Mouse (Mus musculus) CH12.LX (cell line): Measurements from ENCODE around the gene Clmp.

ENCODE experiments used
- BHLHE40 ChIP-seq: IDR thresholded peaks from 2 replicates; pipeline ENCODE4 v1.6.1; 2011; ENCODE audit warnings: mild to moderate bottlenecking, low read depth, low read length, improper control_type of control experiment
- GABPA ChIP-seq: IDR thresholded peaks from 2 replicates; pipeline ENCODE4 v1.6.1; 2012; ENCODE audit warnings: low read depth, low read length, improper control_type of control experiment, inconsistent platforms; ENCODE audit not compliant: insufficient replicate concordance
- POLR2A ChIP-seq: IDR thresholded peaks from 2 replicates; pipeline ENCODE4 v1.6.1; 2011; ENCODE audit warnings: low read depth, mild to moderate bottlenecking, improper control_type of control experiment, low read length
- ZKSCAN1 ChIP-seq: IDR thresholded peaks from 2 replicates; pipeline ENCODE4 v1.6.1; 2012; ENCODE audit warnings: low read depth, inconsistent platforms, low read length, improper control_type of control experiment, borderline replicate concordance

DNA sequence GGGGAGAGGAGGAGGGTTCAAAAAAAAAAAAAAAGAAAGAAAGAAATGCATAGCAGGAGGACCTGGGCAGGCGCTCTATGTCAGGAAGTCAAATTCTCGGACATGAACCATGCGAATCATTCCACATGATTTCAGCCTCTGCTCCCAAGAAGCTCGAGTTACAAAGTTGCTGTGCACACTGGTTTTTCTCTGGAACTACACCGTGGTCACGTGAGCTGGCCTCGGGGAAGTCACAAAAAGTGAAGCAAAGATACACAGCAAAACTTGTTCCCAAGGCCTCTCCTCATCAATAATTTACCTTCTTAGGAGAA, 32.1 kb downstream of the Clmp start:
- TF ChIP-seq POLR2A = no peak
- no peak for TF ChIP-seq GABPA
- no peak for TF ChIP-seq ZKSCAN1
- TF ChIP-seq BHLHE40 = no peak
